ENCODE assay signal across 8 mouse cellular contexts in the genomic region with DNA sequence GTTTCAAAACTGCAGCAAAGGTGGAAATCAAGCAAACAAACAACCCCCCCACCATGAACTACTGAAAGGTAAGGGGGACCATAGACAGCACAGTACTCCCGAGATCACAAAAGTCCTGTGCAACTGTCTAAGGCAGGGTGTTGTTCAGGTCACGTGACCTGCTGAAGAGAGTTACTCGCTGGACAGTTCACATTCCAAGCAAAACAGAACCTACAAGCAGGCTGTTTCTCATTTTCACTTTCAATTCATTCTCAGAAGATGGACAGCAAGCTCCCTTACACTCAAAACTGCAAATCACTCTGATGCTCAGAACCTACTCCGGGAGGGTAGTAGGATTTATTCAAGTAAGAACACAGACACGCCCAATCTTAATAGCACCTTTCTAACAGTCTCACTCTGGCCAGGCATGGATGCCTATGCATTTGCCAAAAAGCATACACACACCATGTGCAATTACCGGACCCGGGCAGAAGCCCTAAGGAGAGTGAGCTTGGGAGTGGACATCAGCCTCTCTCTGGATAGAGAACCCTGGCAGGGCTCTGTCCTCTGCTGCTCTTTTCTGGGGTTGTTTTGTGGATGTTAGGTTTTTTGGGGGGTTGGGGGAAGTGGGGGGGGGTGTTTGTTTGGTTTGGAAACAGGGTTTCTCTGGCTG. TPM values are rescaled to one million over a fixed set of nuclear protein-coding genes. Genes with fewer than 3 reads are reported as not detected.
A peak's percentile ranks its signal among the peaks of the same experiment; 100 is the strongest.
DNase-seq lines count a peak whose midpoint lies in the region; ATAC-seq and TF ChIP-seq lines count a peak whose summit lies in the region.

No protein-coding gene starts in this region.

- no peak for TF ChIP-seq CTCF in cerebellum, adult 2 months (IDR thresholded peaks at IDR 0.05; ENCODE audit: borderline replicate concordance, insufficient read depth, low read depth, low read length)
- no peak for TF ChIP-seq CTCF in lung, postnatal 0 days (IDR thresholded peaks at IDR 0.05)
- TF ChIP-seq CTCF in small intestine, adult 2 months (IDR thresholded peaks at IDR 0.05; ENCODE audit: extremely low read depth, insufficient read length, insufficient replicate concordance, low read depth, low read length) = no peak

- H3K9me3 ChIP-seq in lung, postnatal 0 days (ENCODE audit: low read length) = no peaks in the 10 kb centered on the region
- no peaks in the 10 kb centered on the region for H3K9me3 ChIP-seq in intestine, embryonic 16.5 days (ENCODE audit: control insufficient read depth, low read length)

- ATAC-seq in lung, postnatal 0 days = no peak
- ATAC-seq in intestine, embryonic 16.5 days = no peak

- TF ChIP-seq POLR2A in cerebellum, adult 2 months (IDR thresholded peaks at IDR 0.05; ENCODE audit: borderline replicate concordance, insufficient read depth, low read length) = no peak
- no peak for TF ChIP-seq POLR2A in small intestine, adult 2 months (IDR thresholded peaks at IDR 0.05; ENCODE audit: low read depth, low read length)

- no peaks in the 10 kb centered on the region for H3K27me3 ChIP-seq in cerebellum, adult 2 months (ENCODE audit: control insufficient read depth, insufficient read depth, low read length)
- H3K27me3 ChIP-seq in lung, postnatal 0 days (replicated peaks; ENCODE audit: insufficient read depth, low read length) = no peaks in the 10 kb centered on the region
- H3K27me3 ChIP-seq in intestine, embryonic 16.5 days (replicated peaks; ENCODE audit: control insufficient read depth, insufficient read depth, low read length) = no peaks in the 10 kb centered on the region
- no peaks in the 10 kb centered on the region for H3K27me3 ChIP-seq in small intestine, adult 2 months (ENCODE audit: control insufficient read depth, insufficient read depth, low read length)

- peaks cover 32% of the 10 kb centered on the region for H3K4me1 ChIP-seq in cerebellum, adult 2 months (ENCODE audit: control insufficient read depth, insufficient read depth, low read length)
- H3K4me1 ChIP-seq in lung, postnatal 0 days (ENCODE audit: insufficient read depth, low read depth, low read length) = peaks cover 30% of the 10 kb centered on the region
- H3K4me1 ChIP-seq in intestine, embryonic 16.5 days (ENCODE audit: control insufficient read depth, insufficient read depth, low read length) = peaks cover 48% of the 10 kb centered on the region
- H3K4me1 ChIP-seq in small intestine, adult 2 months (ENCODE audit: control insufficient read depth, insufficient read depth, insufficient read length, low read length) = peaks cover 25% of the 10 kb centered on the region

- 54% methylated on average over 7 of the region's 7 CpGs for WGBS in cerebellum, adult 2 months
- WGBS in lung, postnatal 0 days = 43% methylated on average over 7 of the region's 7 CpGs
- 47% methylated on average over 7 of the region's 7 CpGs for WGBS in intestine, embryonic 16.5 days
- 11% methylated on average over 7 of the region's 7 CpGs for WGBS in small intestine, adult 2 months

- no peak for TF ChIP-seq EP300 in lung, postnatal 0 days (IDR thresholded peaks at IDR 0.05)

- peak overlapping the region; percentile 31 for H3K4me2 ChIP-seq in lung, postnatal 0 days (replicated peaks; ENCODE audit: low read depth, low read length)
- peak overlapping the region; percentile 82 for H3K4me2 ChIP-seq in intestine, embryonic 16.5 days (ENCODE audit: low read depth, low read length)

- H3K9ac ChIP-seq in lung, postnatal 0 days (replicated peaks; ENCODE audit: low read depth) = no peak overlapping the region
- peak overlapping the region; percentile 98 for H3K9ac ChIP-seq in intestine, embryonic 16.5 days (ENCODE audit: low read depth, low read length)

- H3K36me3 ChIP-seq in lung, postnatal 0 days (ENCODE audit: insufficient read depth, low read length) = no peaks in the 10 kb centered on the region
- no peaks in the 10 kb centered on the region for H3K36me3 ChIP-seq in intestine, embryonic 16.5 days (ENCODE audit: control insufficient read depth, insufficient read depth, low read length)
- H3K36me3 ChIP-seq in small intestine, adult 2 months (ENCODE audit: control insufficient read depth, insufficient read depth, low read length) = no peaks in the 10 kb centered on the region

- no peak overlapping the region for H3K4me3 ChIP-seq in cerebellum, adult 2 months (replicated peaks; ENCODE audit: insufficient read depth, low read depth, low read length)
- no peak overlapping the region for H3K4me3 ChIP-seq in lung, postnatal 0 days (ENCODE audit: low read depth, low read length)
- peak overlapping the region; percentile 97 for H3K4me3 ChIP-seq in intestine, embryonic 16.5 days (ENCODE audit: low read length)
- H3K4me3 ChIP-seq in small intestine, adult 2 months (ENCODE audit: low read depth, low read length) = peak overlapping the region; percentile 44

- DNase-seq in cerebellum, adult 8-10 months = peak; percentile 19
- no peak for DNase-seq in cerebellum, adult 2 months
- DNase-seq in lung, postnatal 0 days (ENCODE audit: low spot score) = peak; percentile 63
- DNase-seq in lung, postnatal 14 days = no peak
- no peak for DNase-seq in embryo, embryonic 9.5 days (ENCODE audit: extremely low spot score)
- DNase-seq in right cerebral cortex, postnatal 4 days = no peak

- H3K27ac ChIP-seq in cerebellum, adult 2 months (ENCODE audit: insufficient read depth, low read length) = no peak overlapping the region
- 0 out of 2 replicates have a peak overlapping the region, but pooled peaks have one; percentile 3 for H3K27ac ChIP-seq in lung, postnatal 0 days (ENCODE audit: low read length)
- H3K27ac ChIP-seq in intestine, embryonic 16.5 days (ENCODE audit: low read length) = no peak overlapping the region; the same call in 1 of the 2 replicates
- H3K27ac ChIP-seq in small intestine, adult 2 months (ENCODE audit: insufficient read depth, low read depth, low read length) = peak overlapping the region; percentile 80

RNA-seq across cellular contexts. Expression of gene Usp12, which starts 2.5 kb away (rescaled TPM):
- polyA plus RNA-seq in cerebellum, adult 2 months (2012; rRNA removed) = 26.5 and 27.0 TPM in 2 replicates
- 14.5 and 15.4 TPM in 2 replicates for polyA plus RNA-seq in lung, postnatal 0 days (2015; fragmentation: Nextera tagmentation; extraction: Ambion mirVana)
- polyA plus RNA-seq in intestine, embryonic 16.5 days (2015; fragmentation: Nextera tagmentation; extraction: Ambion mirVana) = 26.7 and 33.7 TPM in 2 replicates
- 5.8 and 16.7 TPM in 2 replicates for polyA plus RNA-seq in small intestine, adult 2 months (2012; rRNA removed)

RNA-seq across cellular contexts. Expression of gene Rpl21, which starts 40.4 kb away (rescaled TPM):
- polyA plus RNA-seq in cerebellum, adult 2 months (2012; rRNA removed) = 269 and 342 TPM in 2 replicates
- polyA plus RNA-seq in lung, postnatal 0 days (2015; fragmentation: Nextera tagmentation; extraction: Ambion mirVana) = 474 and 489 TPM in 2 replicates
- 455 and 503 TPM in 2 replicates for polyA plus RNA-seq in intestine, embryonic 16.5 days (2015; fragmentation: Nextera tagmentation; extraction: Ambion mirVana)
- polyA plus RNA-seq in small intestine, adult 2 months (2012; rRNA removed) = 15.6 and 16.3 TPM in 2 replicates

RNA-seq across cellular contexts. Expression of gene Rasl11a, which starts 52.6 kb away (rescaled TPM):
- 5.6 and 7.4 TPM in 2 replicates for polyA plus RNA-seq in cerebellum, adult 2 months (2012; rRNA removed)
- 101 and 138 TPM in 2 replicates for polyA plus RNA-seq in lung, postnatal 0 days (2015; fragmentation: Nextera tagmentation; extraction: Ambion mirVana)
- polyA plus RNA-seq in intestine, embryonic 16.5 days (2015; fragmentation: Nextera tagmentation; extraction: Ambion mirVana) = 26.5 and 28.3 TPM in 2 replicates
- 5.8 TPM in 2 replicates for polyA plus RNA-seq in small intestine, adult 2 months (2012; rRNA removed)

Comparison
In these comparisons a context has a peak if more than half of its experiments do, and no peak if none do; other contexts are left out.
1. DNase-seq: peak in cerebellum, adult 8-10 months (single experiment) and lung, postnatal 0 days (single experiment); none in cerebellum, adult 2 months (0 of 2), lung, postnatal 14 days (single experiment), embryo, embryonic 9.5 days (single experiment) and right cerebral cortex, postnatal 4 days (single experiment).
2. H3K27ac ChIP-seq: peak in lung, postnatal 0 days (single experiment) and small intestine, adult 2 months (single experiment); none in cerebellum, adult 2 months (single experiment) and intestine, embryonic 16.5 days (single experiment).
3. H3K4me3 ChIP-seq: peak in intestine, embryonic 16.5 days (single experiment) and small intestine, adult 2 months (single experiment); none in cerebellum, adult 2 months (single experiment) and lung, postnatal 0 days (single experiment).
4. RNA of gene Rpl21, which starts 40.4 kb away (polyA plus RNA-seq): 455 to 503 TPM in intestine, embryonic 16.5 days, 474 to 489 TPM in lung, postnatal 0 days and 269 to 342 TPM in cerebellum, adult 2 months; 15.6 to 16.3 TPM in small intestine, adult 2 months; every median in the first group is over 10 times any median in the second.